Mouse (Mus musculus): ENCODE data around the gene Vps26c.

Vps26c gene

GRCm38 (mm10) chr16:94545781-94546562 is 19.3 kb upstream of the Vps26c start:
- DNase-seq, result no peak

DNA sequence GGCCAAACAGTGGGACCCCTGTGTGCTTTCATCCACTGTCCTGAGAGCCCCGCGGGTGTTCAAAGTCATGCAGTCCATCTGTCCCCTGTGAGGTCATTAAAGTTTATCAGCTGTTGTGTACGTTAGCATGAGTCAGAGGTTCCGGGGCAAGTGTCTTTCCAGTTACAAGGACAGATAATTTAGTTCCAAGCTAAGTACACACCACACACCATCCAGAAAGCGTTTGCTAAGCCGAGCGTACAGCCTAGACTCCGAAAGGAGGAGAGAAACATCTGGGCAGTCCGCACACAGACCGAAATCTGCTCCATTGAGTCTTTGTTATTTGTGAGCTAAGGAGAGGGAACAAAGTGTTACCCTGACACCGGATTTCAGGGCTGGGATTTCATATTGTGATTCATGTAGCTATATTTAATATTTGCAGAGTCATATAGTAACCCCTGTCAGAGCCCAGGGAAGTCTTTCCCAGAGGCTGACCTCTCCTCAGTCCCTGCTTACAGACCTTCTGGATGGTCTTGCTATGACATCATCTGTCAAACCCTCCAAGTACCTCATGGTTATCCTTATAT is 18.0 kb upstream of the Vps26c start:
- peak; percentile 91 for DNase-seq

- no peak for DNase-seq
Measured at GRCm38 (mm10) chr16:94542898-94543297, 16.3 kb upstream of the Vps26c start.

DNA sequence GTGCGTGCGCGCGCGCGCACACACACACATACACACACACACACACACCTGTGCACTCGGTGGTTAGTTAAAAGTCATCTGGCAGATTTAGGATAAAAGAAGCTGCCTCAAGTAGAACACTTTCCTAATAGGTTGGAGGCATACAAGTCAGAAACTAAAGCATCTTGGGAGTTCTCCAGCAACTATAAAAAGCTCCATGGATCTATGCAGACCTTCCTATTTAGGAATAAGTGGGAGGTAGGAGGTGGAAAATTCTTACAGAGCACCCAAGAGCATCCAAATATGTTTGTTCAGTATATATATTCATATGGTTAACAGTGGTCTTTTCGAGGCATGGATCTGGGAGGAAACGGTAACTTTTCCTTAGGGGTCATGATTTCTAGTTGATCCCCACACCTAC is 13.5 kb upstream of the Vps26c start:
- no peak for DNase-seq

GRCm38 (mm10) chr16:94537159-94537527 is 10.5 kb upstream of the Vps26c start:
- DNase-seq, result peak; percentile 96

DNA sequence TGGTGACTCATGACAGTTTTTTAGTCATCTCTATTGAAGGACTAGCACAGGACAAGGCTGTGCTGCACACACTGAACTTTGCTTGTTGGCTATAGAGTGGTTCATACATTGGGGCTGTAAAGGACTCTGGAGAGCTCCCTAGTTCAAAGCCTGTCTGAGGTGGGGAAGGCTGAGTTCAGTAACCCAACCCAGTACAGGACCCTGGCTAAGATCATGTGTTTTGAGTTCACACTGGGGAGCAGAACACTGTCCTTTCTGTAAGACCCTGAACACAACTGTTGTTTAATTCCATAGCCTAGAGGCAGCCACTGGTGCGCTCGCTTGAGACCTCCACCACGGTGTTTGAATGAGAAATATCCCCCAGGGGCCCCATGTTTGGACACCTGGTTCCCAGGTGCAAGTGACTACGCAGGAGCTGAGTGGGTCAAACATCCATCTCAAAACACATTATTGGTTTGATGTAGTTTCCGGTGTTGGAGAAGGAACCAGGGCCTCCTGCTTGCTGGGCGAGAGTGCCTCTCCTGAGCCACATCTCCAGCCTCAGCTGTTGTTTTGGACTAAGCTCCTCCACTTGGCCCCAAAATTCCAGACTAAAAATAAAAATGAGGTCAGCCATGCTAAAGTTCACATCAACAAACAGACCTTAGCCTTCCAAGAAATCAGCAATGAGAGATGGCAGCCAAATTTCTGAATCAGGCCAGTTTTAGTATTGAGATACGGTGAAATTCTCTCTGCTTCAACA is 10.0 kb upstream of the Vps26c start:
- peak; percentile 98 for DNase-seq

DNA sequence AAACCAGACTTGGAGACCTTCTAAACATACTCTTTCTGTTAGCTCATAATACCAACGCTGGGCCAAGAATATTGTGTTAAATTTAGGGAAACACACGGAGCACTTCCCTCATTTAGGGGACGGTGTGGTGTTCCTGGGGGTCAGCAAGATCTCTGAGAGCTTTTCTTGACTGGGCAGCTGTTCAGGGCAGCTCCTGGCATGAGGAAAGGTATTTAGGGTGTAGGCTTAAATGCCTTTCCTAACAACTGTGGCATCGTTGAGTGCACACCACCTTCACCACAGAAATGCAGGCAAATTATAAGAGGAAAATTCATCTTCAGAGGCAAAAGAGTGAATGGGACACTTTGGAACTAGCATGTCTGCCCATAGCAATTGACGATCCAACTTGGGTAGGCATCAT is 9.1 kb upstream of the Vps26c start:
- DNase-seq, result no peak

- peak; percentile 82 for DNase-seq
Measured at GRCm38 (mm10) chr16:94533679-94534078, 7.0 kb upstream of the Vps26c start.

GRCm38 (mm10) chr16:94531268-94531667 is 4.6 kb upstream of the Vps26c start:
- peak; percentile 74 for DNase-seq

GRCm38 (mm10) chr16:94527546-94527945 is 916 bp upstream of the Vps26c start:
- no peak for DNase-seq

DNA sequence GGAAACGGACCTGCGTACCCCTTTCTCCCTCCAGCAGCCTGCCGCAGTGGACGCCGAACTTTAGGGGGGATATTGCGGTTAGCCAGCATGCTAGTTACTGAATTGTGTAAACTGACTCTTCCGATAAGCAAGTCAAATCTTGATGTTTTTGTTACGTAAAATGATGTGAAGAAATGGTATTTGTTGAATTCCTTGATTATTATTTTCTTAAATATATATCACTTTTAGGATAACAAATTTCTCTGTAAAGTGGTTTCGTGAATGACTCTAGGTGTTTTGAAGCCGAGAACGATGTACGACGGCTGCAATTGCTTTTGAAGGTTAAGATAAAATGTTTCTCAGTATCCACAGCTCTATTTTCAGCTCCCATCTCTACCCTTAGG is 513 bp upstream of the Vps26c start:
- no peak for DNase-seq

DNA sequence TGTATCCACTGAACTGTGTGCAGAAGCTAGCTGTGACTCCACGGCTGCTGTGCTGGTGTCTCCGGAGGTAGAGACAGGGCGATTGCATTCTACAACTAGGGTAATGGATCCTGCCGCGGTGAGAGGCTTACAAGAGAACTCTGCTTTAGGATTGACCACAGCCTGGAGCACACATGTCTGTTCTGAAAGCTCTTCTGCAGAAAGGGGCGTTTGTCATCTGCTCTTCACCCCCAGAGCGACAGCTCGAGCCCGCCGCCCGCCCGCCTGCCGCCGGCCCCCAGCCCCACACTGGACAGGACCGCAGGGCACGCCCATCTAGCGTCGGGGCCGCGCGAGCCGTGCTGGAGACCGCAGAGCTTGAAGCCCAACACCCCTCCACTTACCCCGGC is 681 bp downstream of the Vps26c start:
- no peak for DNase-seq

DNA sequence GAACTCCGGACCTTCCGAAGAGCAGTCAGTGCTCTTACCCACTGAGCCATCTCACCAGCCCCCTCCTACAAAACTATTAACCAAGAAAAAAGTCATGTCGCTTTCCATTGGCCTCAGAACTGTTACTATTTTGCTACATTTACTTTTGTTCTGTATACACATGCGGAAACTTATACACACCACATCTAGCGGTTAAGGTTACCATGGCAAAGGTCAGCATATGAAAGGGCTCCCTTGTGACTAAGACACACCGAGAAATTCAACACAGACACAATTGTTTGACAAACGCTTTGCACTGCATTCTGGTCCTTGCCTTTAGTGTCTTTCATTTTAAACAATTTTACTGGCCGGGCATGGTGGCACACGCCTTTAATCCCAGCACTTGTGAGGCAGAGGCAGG is 1.9 kb downstream of the Vps26c start:
- DNase-seq, result no peak

GRCm38 (mm10) chr16:94523594-94524377 is 2.8 kb downstream of the Vps26c start:
- DNase-seq, result no peak

GRCm38 (mm10) chr16:94519028-94519427 is 7.6 kb downstream of the Vps26c start:
- peak; percentile 99 for DNase-seq

DNA sequence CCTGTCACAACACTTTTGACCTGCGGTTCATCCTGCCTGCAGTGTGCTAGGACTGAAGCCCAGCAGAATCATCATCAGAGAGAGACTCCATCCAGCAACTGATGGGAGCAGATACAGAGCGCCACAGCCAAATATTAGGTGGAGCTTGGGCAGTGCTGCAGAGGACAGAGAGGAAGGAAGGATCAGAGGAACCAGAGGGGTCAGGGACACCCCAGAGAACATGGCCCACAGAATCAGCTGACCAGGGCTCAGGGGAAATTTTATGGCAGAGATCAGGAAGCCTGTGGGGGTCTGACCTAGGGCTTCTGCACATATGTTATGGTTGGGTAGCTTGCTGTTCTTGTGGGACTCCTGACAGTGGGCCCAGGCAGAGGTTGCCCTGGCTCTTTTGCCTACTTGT is 9.0 kb downstream of the Vps26c start:
- peak; percentile 94 for DNase-seq

- no peak for DNase-seq
Measured at GRCm38 (mm10) chr16:94509983-94510382, 16.6 kb downstream of the Vps26c start.

GRCm38 (mm10) chr16:94508769-94509168 is 17.9 kb downstream of the Vps26c start:
- no peak for DNase-seq

DNA sequence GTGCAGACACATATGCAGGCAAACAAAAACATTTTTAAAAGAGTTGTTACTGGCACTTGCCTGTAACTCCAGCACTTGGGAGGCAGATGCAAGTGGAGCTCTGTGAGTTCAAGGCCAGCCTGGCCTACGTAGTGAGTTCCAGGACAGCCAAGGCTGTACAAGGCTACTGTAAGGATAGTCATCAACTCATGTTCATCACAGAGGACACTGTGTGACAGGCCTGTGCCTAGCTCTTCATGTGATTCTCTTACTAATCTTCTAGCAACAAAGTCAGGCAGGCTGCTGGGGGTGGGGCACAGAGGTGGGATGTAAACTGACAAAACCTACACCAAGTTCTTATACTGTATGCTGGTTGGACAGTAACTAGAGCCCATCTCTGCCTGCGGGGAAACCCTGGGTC is 19.6 kb downstream of the Vps26c start:
- DNase-seq, result peak; percentile 55

- peak; percentile 55 for DNase-seq
Measured at GRCm38 (mm10) chr16:94504192-94504591, 22.4 kb downstream of the Vps26c start.

DNA sequence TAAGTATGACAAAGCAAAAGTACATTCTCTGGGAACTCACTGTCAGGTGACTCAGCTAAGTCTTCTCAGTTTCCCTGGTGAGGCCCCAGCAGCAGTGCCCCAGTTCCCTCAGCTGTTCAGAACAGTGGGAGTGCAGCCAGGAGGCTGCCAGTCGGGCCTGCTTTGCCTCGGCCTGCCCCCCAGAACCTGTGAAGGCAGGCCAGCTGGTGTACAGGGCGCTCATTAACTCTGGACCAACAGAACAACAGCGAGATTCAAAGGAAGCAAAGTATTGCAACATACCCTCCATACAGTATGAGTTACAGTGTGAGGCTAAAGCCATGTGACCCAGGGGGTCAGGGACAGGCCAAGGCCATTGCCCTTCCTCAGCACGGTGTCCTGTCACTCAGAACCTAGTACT is 28.7 kb downstream of the Vps26c start:
- DNase-seq, result peak; percentile 97

DNA sequence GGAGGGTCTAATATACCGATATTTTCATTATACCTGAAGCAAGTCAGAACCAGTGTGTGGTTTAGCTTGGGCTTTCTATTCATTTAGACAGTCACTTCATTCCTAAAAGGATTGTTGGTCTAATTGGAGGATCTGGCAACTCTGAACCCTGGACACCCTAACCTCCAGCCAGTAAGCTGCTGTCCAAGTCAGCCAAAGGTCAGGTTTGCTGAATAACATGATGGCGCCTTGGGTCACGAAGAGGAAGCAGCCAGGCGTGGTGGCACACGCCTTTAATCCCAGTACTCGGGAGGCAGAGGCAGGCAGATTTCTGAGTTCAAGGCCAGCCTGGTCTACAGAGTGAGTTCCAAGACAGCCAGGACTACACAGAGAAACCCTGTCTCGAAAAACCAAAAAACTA is 29.5 kb downstream of the Vps26c start:
- DNase-seq, result peak; percentile 86

DNA sequence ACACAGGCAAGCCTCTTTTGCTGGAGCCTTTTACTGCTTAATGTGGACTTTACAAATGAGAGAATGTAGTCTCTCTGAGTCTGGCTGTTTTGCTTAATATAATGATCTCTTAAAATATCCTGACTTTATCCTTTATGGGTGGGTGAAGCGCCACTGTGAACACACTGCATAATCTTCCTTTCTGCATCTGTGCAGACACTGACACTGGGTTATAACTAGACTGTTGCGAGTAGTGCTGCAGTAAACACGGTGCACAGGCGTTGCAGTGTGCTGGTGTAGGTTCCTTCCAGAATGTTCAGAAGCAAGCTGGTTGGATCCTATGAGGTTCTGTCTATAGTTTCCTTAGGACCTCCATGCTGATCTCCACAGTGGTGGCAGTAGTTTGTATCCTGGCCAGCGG is 37.3 kb downstream of the Vps26c start:
- no peak for DNase-seq

Measured in heart, adult 11 months (tissue).